Mouse (Mus musculus) NIH3T3 (cell line): Measurements from ENCODE around the gene Trim28.

Experiments
- DNase-seq: peaks from one replicate; pipeline ENCODE4 v3.0.0-alpha.2; 2012; ENCODE audit warnings: low read depth

Trim28 gene

GRCm38 (mm10) chr7:13072293-13072692 is 73.4 kb downstream of the Trim28 start:
- peak; percentile 50 for DNase-seq
